Mouse (Mus musculus): ENCODE measurements around the gene Atp10a. TPM values are rescaled to one million over a fixed set of nuclear protein-coding genes. Genes with fewer than 3 reads are reported as not detected.

Gene Atp10a
- polyA plus RNA-seq, 1 experiment = 9.9 TPM

DNA sequence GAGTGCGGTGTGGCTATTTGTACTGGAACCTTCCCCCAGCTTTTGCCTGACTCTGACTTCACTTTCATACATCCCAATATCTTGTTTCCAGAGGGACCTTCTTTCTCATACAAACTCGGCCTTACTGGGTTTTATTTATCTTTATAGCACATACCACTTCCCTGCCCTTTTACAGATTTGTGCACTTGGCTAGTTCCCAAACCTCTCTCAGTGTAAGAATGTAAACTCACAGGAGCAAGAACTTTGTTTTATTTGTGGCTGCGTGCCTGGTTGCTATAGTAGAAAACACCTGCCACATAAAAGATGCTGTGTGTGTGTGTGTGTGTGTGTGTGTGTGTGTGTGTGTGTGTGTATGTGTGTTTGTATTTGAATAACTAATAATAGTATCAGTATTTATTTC is 37.4 kb downstream of the Atp10a start:
- H3K4me3 ChIP-seq (ENCODE audit: low read depth, low read length) = no peak overlapping the region
- no peak overlapping the region for H3K27ac ChIP-seq (ENCODE audit: insufficient read depth, low read length)
- no peaks in the 10 kb centered on the region for H3K36me3 ChIP-seq (ENCODE audit: control insufficient read depth, insufficient read depth, low read length, poor library complexity, severe bottlenecking)
- no peaks in the 10 kb centered on the region for H3K9me3 ChIP-seq (replicated peaks; ENCODE audit: control insufficient read depth, insufficient read depth, low read length, poor library complexity, severe bottlenecking)
- no peak overlapping the region for H3K9ac ChIP-seq (ENCODE audit: low read depth, poor library complexity, severe bottlenecking)
- H3K27me3 ChIP-seq (ENCODE audit: control insufficient read depth, insufficient read depth, low read length, poor library complexity, severe bottlenecking) = no peaks in the 10 kb centered on the region
- no peaks in the 10 kb centered on the region for H3K4me1 ChIP-seq (ENCODE audit: control insufficient read depth, insufficient read depth, low read length)
- TF ChIP-seq EP300 (IDR thresholded peaks at IDR 0.05; ENCODE audit: insufficient read depth, low read depth, low read length) (no peak), POLR2A (IDR thresholded peaks at IDR 0.05; ENCODE audit: insufficient read depth, low read length) (no peak), CTCF (IDR thresholded peaks at IDR 0.05; ENCODE audit: low read depth, low read length) (no peak)

DNA sequence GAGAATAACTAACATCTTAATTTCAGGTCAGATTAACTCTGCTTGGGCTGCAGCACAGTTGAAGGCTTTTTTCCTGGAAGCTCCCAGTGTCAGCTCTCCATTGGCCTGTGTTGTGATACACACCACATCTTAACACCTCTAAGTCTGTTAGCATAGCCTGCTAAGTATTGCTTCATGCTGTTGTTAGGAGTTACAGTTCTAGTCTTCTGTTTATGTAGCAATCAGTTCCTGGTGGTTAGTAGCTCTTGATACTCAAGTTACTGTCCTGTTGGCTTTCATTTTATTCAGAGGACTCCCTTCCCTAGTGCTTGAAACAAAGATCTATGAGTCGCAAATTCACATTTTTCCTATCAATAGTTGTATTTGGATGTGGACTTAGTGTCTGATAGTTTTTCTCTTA is 39.7 kb downstream of the Atp10a start:
- no peak overlapping the region for H3K27ac ChIP-seq (ENCODE audit: insufficient read depth, low read length)
- H3K4me3 ChIP-seq (ENCODE audit: low read depth, low read length) = no peak overlapping the region
- no peaks in the 10 kb centered on the region for H3K36me3 ChIP-seq (ENCODE audit: control insufficient read depth, insufficient read depth, low read length, poor library complexity, severe bottlenecking)
- H3K9ac ChIP-seq (ENCODE audit: low read depth, poor library complexity, severe bottlenecking) = no peak overlapping the region
- H3K9me3 ChIP-seq (replicated peaks; ENCODE audit: control insufficient read depth, insufficient read depth, low read length, poor library complexity, severe bottlenecking) = no peaks in the 10 kb centered on the region
- H3K27me3 ChIP-seq (ENCODE audit: control insufficient read depth, insufficient read depth, low read length, poor library complexity, severe bottlenecking) = no peaks in the 10 kb centered on the region
- TF ChIP-seq CTCF (IDR thresholded peaks at IDR 0.05; ENCODE audit: low read depth, low read length) (no peak), EP300 (IDR thresholded peaks at IDR 0.05; ENCODE audit: insufficient read depth, low read depth, low read length) (no peak)
- H3K4me1 ChIP-seq (ENCODE audit: control insufficient read depth, insufficient read depth, low read length) = no peaks in the 10 kb centered on the region

DNA sequence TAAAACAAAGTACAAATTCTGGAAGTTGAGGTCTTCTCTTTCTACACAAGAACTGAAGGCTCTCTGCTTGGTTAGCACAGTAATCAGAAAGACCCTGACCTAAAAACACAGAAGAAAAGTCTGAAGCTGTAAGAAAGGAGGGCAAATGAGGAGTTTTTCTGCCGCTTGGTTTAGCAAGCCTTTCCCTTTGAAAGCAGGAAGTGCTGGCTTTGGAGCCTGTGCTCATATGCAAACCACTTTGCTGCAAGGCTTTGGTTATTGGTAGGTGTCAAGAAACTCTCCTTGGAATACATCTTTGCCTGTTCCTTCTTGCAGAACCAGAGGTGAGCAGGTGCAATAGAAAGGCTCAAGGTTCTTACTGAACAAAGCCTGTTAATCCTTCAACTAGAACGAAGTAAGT is 41.1 kb downstream of the Atp10a start:
- Histone ChIP-seq H3K9me3 (replicated peaks; ENCODE audit: control insufficient read depth, insufficient read depth, low read length, poor library complexity, severe bottlenecking) (no peaks in the 10 kb centered on the region), H3K27me3 (ENCODE audit: control insufficient read depth, insufficient read depth, low read length, poor library complexity, severe bottlenecking) (no peaks in the 10 kb centered on the region), H3K9ac (ENCODE audit: low read depth, poor library complexity, severe bottlenecking) (no peak overlapping the region), H3K4me3 (ENCODE audit: low read depth, low read length) (no peak overlapping the region), H3K36me3 (ENCODE audit: control insufficient read depth, insufficient read depth, low read length, poor library complexity, severe bottlenecking) (no peaks in the 10 kb centered on the region), H3K4me1 (ENCODE audit: control insufficient read depth, insufficient read depth, low read length) (no peaks in the 10 kb centered on the region), H3K27ac (ENCODE audit: insufficient read depth, low read length) (no peak overlapping the region)
- TF ChIP-seq CTCF (IDR thresholded peaks at IDR 0.05; ENCODE audit: low read depth, low read length) = no peak

GRCm38 (mm10) chr7:58698738-58699442 is 42.9 kb downstream of the Atp10a start:
- H3K36me3 ChIP-seq (ENCODE audit: control insufficient read depth, insufficient read depth, low read length, poor library complexity, severe bottlenecking) = no peaks in the 10 kb centered on the region
- no peak overlapping the region for H3K9ac ChIP-seq (ENCODE audit: low read depth, poor library complexity, severe bottlenecking)
- no peak overlapping the region for H3K27ac ChIP-seq (ENCODE audit: insufficient read depth, low read length)
- no peaks in the 10 kb centered on the region for H3K27me3 ChIP-seq (ENCODE audit: control insufficient read depth, insufficient read depth, low read length, poor library complexity, severe bottlenecking)
- H3K4me3 ChIP-seq (ENCODE audit: low read depth, low read length) = no peak overlapping the region
- H3K4me1 ChIP-seq (ENCODE audit: control insufficient read depth, insufficient read depth, low read length) = no peaks in the 10 kb centered on the region
- TF ChIP-seq CTCF (IDR thresholded peaks at IDR 0.05; ENCODE audit: low read depth, low read length) = no peak
- TF ChIP-seq EP300 (IDR thresholded peaks at IDR 0.05; ENCODE audit: insufficient read depth, low read depth, low read length) = no peak
- TF ChIP-seq POLR2A (IDR thresholded peaks at IDR 0.05; ENCODE audit: insufficient read depth, low read length) = no peak
- no peaks in the 10 kb centered on the region for H3K9me3 ChIP-seq (replicated peaks; ENCODE audit: control insufficient read depth, insufficient read depth, low read length, poor library complexity, severe bottlenecking)

- H3K27me3 ChIP-seq (ENCODE audit: control insufficient read depth, insufficient read depth, low read length, poor library complexity, severe bottlenecking) = no peaks in the 10 kb centered on the region
- H3K27ac ChIP-seq (ENCODE audit: insufficient read depth, low read length) = no peak overlapping the region
- H3K9ac ChIP-seq (ENCODE audit: low read depth, poor library complexity, severe bottlenecking) = no peak overlapping the region
- no peaks in the 10 kb centered on the region for H3K36me3 ChIP-seq (ENCODE audit: control insufficient read depth, insufficient read depth, low read length, poor library complexity, severe bottlenecking)
- H3K9me3 ChIP-seq (replicated peaks; ENCODE audit: control insufficient read depth, insufficient read depth, low read length, poor library complexity, severe bottlenecking) = no peaks in the 10 kb centered on the region
- TF ChIP-seq CTCF (IDR thresholded peaks at IDR 0.05; ENCODE audit: low read depth, low read length) (no peak), EP300 (IDR thresholded peaks at IDR 0.05; ENCODE audit: insufficient read depth, low read depth, low read length) (no peak), POLR2A (IDR thresholded peaks at IDR 0.05; ENCODE audit: insufficient read depth, low read length) (no peak)
- H3K4me3 ChIP-seq (ENCODE audit: low read depth, low read length) = no peak overlapping the region
- no peaks in the 10 kb centered on the region for H3K4me1 ChIP-seq (ENCODE audit: control insufficient read depth, insufficient read depth, low read length)
Measured at GRCm38 (mm10) chr7:58701311-58701710, 45.3 kb downstream of the Atp10a start.

- Histone ChIP-seq H3K36me3 (ENCODE audit: control insufficient read depth, insufficient read depth, low read length, poor library complexity, severe bottlenecking) (no peaks in the 10 kb centered on the region), H3K27me3 (ENCODE audit: control insufficient read depth, insufficient read depth, low read length, poor library complexity, severe bottlenecking) (no peaks in the 10 kb centered on the region), H3K9me3 (replicated peaks; ENCODE audit: control insufficient read depth, insufficient read depth, low read length, poor library complexity, severe bottlenecking) (no peaks in the 10 kb centered on the region), H3K27ac (ENCODE audit: insufficient read depth, low read length) (no peak overlapping the region), H3K9ac (ENCODE audit: low read depth, poor library complexity, severe bottlenecking) (no peak overlapping the region), H3K4me1 (ENCODE audit: control insufficient read depth, insufficient read depth, low read length) (no peaks in the 10 kb centered on the region), H3K4me3 (ENCODE audit: low read depth, low read length) (no peak overlapping the region)
- no peak for TF ChIP-seq POLR2A (IDR thresholded peaks at IDR 0.05; ENCODE audit: insufficient read depth, low read length)
- no peak for TF ChIP-seq EP300 (IDR thresholded peaks at IDR 0.05; ENCODE audit: insufficient read depth, low read depth, low read length)
- no peak for TF ChIP-seq CTCF (IDR thresholded peaks at IDR 0.05; ENCODE audit: low read depth, low read length)
Measured at GRCm38 (mm10) chr7:58705158-58705557, 49.2 kb downstream of the Atp10a start.

All from ES-Bruce4 (cell line).